Mouse (Mus musculus) megakaryocyte, embryonic 14.5 days (primary cell): ENCODE results near the gene Smap1.

Experiments used
- FLI1 ChIP-seq: IDR thresholded peaks from 2 replicates; pipeline ENCODE4 v1.6.1; 2012; ENCODE audit warnings: low read length, inconsistent platforms, mixed read lengths
- GATA1 ChIP-seq: IDR thresholded peaks from 3 replicates; pipeline ENCODE4 v1.6.1; 2012; ENCODE audit warnings: mixed read lengths, low read length, inconsistent platforms, borderline replicate concordance

- TF ChIP-seq FLI1 (no peak), GATA1 (no peak)
These were observed 18.8 kb downstream of the Smap1 start for GRCm38 (mm10) chr1:23903340-23903739.
